Mouse (Mus musculus): ENCODE results near the gene Git1.

DNA sequence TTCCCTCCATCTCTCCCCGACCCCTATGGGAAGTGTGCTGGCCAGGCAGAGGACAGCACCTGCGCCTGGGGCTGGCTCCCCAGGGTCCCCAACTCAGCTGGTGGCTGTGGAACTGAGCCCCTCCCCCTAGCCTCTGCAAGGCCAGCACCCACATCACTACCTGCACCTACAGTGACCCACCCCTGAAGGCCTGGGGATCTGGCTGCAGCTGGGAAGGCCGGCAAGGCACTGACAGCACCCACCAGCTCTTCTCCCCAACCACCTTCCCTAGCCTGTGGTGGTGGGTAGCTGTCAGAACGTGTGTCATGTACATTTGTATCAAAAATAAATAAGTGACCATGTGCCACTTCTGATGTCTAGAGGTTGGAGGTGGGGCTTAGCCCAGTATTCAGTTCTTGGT lies 14.1 kb downstream of the Git1 start:
- no peak for TF ChIP-seq GATA1 (IDR thresholded peaks at IDR 0.05; ENCODE audit: low read length)
- TF ChIP-seq TAL1 (IDR thresholded peaks at IDR 0.05; ENCODE audit: low read length): no peak

Data from erythroblast, embryonic 14.5 days (primary cell).